Mouse (Mus musculus): ENCODE results near the gene Esam. TPM values are rescaled to one million over a fixed set of nuclear protein-coding genes. Genes with fewer than 3 reads are reported as not detected.
A peak's percentile ranks its signal among the peaks of the same experiment; 100 is the strongest.

The Esam gene
- polyA plus RNA-seq, 1 experiment from 2014 or later: 43.7 TPM

DNA sequence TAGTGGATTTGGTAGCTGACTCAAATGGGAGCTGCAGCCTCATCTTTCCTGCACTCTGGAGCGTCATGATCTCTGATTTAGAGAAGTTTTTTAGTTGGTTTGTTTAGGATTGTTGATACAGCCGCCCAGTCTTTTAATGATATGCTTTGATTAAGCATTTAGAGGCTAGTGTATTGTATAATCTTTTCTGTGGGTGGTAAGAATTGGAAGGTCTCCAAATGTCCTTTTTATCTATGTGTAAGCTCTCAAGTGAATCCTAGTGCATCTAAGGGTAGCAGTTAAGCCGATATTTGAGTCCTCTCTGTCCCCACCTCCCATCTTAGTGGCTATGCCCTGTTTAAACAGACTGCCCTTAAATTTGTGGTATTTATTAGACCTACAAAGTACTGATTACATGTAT is 13.4 kb upstream of the Esam start:
- 80% methylated on average over 3 of the region's 3 CpGs for WGBS
- no peak for DNase-seq (ENCODE audit: low spot score)
- Histone ChIP-seq H3K27ac (no peak overlapping the region), H3K4me1 (peaks cover 15% of the 10 kb centered on the region; the same call in 1 of the 2 replicates), H3K36me3 (peaks cover 5% of the 10 kb centered on the region; the same call in 1 of the 2 replicates), H3K4me3 (no peak overlapping the region), H3K27me3 (ENCODE audit: insufficient read depth, poor library complexity, severe bottlenecking) (no peaks in the 10 kb centered on the region), H3K9me3 (no peaks in the 10 kb centered on the region)

DNA sequence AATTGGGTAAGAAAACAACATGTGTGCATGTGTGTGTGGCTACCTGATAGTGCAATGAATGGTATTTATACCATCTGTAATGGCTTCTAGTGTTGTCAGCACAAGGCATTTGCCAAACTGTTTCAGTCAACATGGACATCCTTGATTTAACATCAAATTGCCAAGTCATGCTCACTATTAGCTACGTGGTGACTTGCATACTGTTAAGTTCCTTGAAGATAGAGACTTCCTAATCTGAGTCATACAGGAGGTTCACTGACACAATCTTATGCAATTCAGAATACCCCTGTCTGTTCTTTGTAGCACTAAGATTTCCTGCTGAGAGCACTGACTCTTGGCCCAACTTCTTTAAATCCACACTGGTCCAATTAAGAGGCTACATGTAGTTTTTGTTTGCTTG is 10.4 kb upstream of the Esam start:
- 56% methylated on average over 1 of the region's 1 CpGs for WGBS
- Histone ChIP-seq H3K36me3 (peaks cover 29% of the 10 kb centered on the region), H3K27ac (no peak overlapping the region), H3K4me1 (peaks cover 15% of the 10 kb centered on the region; the same call in 1 of the 2 replicates), H3K27me3 (ENCODE audit: insufficient read depth, poor library complexity, severe bottlenecking) (no peaks in the 10 kb centered on the region), H3K9me3 (no peaks in the 10 kb centered on the region), H3K4me3 (no peak overlapping the region)
- DNase-seq (ENCODE audit: low spot score): no peak

DNA sequence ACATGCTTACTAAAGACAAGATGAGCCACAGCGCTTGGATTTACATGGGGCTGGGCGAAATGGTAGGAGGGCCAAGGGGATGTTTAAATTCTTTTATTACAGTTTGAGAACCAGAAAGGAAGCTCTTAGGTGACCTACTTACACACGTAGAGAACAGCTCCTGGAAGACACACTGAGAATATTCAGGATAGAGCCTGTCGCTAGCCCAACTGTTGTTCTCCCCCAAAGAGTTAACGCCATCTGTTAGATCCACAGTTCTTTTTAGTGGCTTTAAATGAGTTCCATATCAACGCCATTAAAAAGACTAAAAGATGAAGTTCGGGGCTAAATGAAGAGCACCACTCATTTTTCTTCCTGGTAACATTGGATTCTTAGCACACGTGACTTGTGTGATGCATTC is 8.9 kb upstream of the Esam start:
- no peaks in the 10 kb centered on the region for H3K27me3 ChIP-seq (ENCODE audit: insufficient read depth, poor library complexity, severe bottlenecking)
- no peaks in the 10 kb centered on the region for H3K9me3 ChIP-seq
- peaks cover 15% of the 10 kb centered on the region; the same call in 1 of the 2 replicates for H3K4me1 ChIP-seq
- no peak overlapping the region for H3K27ac ChIP-seq
- no peak overlapping the region for H3K4me3 ChIP-seq
- WGBS: 89% methylated on average over 8 of the region's 8 CpGs
- DNase-seq (ENCODE audit: low spot score): no peak
- H3K36me3 ChIP-seq: peaks cover 40% of the 10 kb centered on the region

DNA sequence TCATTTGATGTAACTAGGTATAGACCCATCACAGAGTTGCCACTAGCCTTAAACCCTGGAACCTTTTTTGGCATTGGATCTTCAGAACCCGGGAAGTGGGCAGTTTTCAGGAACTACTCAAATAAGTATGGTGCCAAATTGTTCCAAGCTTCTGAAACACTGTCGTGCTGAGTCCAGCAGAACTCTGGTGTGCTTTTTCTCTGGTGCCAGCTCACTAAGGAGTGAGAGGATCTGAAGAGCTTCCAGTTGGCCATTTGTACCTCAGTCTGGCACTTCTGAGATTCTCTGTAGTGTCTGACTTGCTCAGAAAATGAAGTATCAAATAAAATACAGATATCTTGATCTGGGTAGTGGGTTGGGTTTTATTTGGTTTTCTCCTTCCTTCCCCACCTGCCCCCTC is 7.9 kb upstream of the Esam start:
- Histone ChIP-seq H3K4me3 (no peak overlapping the region), H3K36me3 (peaks cover 43% of the 10 kb centered on the region), H3K27me3 (ENCODE audit: insufficient read depth, poor library complexity, severe bottlenecking) (no peaks in the 10 kb centered on the region), H3K9me3 (no peaks in the 10 kb centered on the region), H3K27ac (no peak overlapping the region), H3K4me1 (peaks cover 16% of the 10 kb centered on the region; the same call in 1 of the 2 replicates)
- no peak for DNase-seq (ENCODE audit: low spot score)
- WGBS: 92% methylated on average over 2 of the region's 2 CpGs

DNA sequence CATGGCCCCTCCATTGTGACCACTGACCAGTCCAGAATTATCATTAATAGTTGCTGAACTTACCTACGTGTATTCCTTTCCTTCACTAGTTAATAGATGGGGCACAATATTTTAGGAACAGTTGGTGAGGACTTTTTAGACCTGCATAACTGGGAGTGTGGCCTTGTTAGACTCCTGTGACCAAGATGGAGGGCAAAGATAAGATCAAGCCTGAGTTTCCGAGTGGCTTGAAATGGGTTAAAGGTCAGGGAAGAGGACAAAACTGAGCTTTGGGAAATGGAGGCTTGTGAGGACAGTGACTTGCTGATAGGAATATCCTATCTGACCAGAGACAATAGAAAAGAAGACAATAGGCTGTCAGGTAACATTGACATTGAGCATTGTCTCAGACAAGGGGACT is 2.4 kb upstream of the Esam start:
- Histone ChIP-seq H3K27ac (no peak overlapping the region), H3K4me3 (no peak overlapping the region), H3K27me3 (ENCODE audit: insufficient read depth, poor library complexity, severe bottlenecking) (peaks cover 43% of the 10 kb centered on the region), H3K36me3 (peaks cover 32% of the 10 kb centered on the region), H3K4me1 (peaks cover 38% of the 10 kb centered on the region), H3K9me3 (no peaks in the 10 kb centered on the region)
- 70% methylated on average over 2 of the region's 2 CpGs for WGBS
- DNase-seq (ENCODE audit: low spot score): no peak

DNA sequence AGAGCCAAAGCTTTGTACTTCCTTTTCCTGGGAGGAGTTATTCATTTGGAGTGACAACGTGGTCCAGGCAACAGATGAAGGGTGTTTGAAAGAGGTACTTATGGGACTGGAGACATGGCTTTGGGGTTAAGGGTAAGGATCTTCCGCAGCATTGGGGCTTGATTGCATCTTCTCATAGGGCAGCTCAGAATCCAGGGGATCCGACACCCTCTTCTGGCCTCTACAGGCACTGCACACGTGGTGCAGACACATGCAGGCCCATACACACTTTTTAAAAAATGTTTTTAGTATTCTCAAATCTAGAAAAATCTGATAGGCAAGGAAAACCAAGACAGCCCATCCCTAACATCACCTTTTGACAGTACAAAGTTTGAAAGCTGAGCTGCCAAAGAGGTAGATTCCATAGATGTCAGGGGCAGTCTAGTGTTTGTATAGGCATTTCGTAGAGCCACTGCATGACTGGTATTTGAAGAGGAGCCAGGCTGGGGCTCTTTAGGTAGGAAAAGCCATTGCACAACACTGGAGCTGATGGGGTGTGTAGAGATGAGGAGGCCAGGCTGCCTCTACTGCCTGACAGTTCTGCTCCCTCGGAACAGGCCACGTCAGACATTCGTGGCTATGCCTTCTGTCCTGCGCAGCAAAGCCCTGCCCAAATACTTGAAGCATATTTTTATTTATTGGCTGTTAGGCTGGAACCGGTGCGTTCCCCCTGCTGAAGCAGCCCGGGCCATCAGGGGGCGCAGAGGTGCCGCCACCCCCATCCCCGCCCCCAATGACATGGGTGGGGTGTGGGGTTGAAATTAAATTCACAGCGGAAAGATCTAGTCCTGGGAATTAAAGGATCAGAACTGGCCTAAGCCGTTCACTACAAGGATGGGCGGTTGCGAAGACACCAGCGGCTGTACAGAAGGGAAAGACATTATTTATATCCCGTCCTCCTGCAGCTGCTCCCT is 1.2 kb upstream of the Esam start:
- Histone ChIP-seq H3K4me3 (peak overlapping the region; percentile 61), H3K27ac (peak overlapping the region; percentile 82; the same call in 1 of the 2 replicates), H3K27me3 (ENCODE audit: insufficient read depth, poor library complexity, severe bottlenecking) (peaks cover 56% of the 10 kb centered on the region), H3K9me3 (no peaks in the 10 kb centered on the region), H3K36me3 (peaks cover 22% of the 10 kb centered on the region), H3K4me1 (peaks cover 50% of the 10 kb centered on the region)
- DNase-seq (ENCODE audit: low spot score): peak; percentile 71
- WGBS: 23% methylated on average over 21 of the region's 21 CpGs

DNA sequence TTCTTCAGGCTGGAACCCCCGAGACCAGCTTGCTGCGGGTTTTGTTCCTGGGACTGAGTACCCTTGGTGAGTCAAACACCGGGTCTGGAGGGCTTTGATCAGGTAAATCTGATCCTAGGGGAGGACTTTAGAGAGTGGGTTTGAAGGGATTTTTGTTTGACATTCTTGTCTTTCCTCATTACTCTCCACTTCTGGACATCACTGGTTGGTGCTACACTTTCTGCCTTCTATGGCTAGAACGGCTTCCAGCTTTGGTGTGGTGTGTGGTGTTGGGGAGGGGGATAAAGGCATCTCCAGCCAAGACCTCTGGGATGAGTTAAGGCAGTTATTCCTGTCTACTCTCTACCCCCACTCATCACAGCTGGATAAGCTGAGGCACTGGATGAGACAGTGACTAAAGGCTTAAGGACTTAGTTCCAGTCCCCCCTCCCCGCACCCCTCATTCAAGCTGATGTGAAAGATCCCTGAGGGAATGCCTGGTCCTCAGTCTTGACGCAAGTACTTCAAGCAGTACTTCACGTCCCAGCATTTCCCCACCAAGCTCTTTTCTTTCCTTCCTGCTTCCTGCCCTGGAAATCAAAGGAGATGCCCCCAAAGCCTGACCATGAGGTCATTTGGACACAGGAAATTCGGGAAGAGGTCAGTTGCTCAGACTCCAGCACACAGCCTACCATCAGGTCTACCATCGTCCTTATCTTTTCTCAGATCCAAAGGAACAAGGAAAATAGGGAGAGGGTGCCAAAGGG is 520 bp downstream of the Esam start:
- H3K4me1 ChIP-seq: peaks cover 50% of the 10 kb centered on the region
- H3K27me3 ChIP-seq (ENCODE audit: insufficient read depth, poor library complexity, severe bottlenecking): peaks cover 71% of the 10 kb centered on the region
- WGBS: 19% methylated on average over 9 of the region's 9 CpGs
- H3K4me3 ChIP-seq: peak overlapping the region; percentile 61
- H3K27ac ChIP-seq: peak overlapping the region; percentile 82
- H3K36me3 ChIP-seq: peaks cover 6% of the 10 kb centered on the region; the same call in 1 of the 2 replicates
- no peaks in the 10 kb centered on the region for H3K9me3 ChIP-seq
- DNase-seq (ENCODE audit: low spot score): peak; percentile 69

DNA sequence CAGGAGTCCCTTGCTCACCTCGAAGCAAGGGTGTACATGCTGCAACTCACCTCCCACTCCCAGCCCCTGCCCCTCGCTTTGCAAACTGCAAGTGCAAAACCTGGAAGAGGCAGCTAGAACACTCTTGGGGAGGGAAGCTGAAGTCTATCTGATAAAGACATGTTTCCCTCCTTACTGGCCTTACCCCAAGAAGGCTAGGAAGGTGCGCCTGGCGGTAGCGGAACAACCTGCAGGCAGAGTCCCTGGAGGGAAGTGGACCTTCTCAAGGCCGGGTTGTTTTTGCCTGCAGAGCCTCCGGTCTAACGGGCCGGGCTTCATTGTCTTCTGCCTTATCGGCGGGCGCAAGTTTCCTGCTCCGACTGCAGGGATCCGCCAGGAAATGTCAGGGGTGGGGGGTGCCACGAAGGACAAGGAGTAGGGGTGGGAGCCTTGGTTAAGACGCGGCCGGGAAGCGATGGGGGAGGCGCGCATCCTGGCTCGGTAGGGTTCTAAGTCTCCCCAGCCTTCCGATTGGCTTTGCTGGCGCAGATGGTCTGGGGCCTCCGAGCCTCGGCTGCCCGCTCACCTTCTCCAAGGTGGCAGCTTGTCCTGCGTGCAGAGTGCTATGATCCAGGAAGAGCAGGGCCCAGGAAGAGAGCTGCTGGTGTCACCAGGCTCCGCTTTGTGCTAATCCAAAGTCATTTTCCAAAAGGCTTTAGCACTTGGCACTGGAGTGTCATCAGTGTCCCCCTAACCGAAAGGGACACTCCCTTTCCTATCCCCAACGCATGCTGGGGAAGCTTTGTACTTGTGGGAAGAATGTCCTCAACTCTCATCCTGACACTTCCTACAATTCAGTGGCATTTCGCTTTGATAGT is 2.4 kb downstream of the Esam start:
- under 1% methylated on average over 32 of the region's 32 CpGs for WGBS
- Histone ChIP-seq H3K36me3 (peaks cover 5% of the 10 kb centered on the region; the same call in 1 of the 2 replicates), H3K27ac (peak overlapping the region; percentile 82), H3K9me3 (no peaks in the 10 kb centered on the region), H3K4me3 (peak overlapping the region; percentile 61), H3K27me3 (ENCODE audit: insufficient read depth, poor library complexity, severe bottlenecking) (peaks cover 71% of the 10 kb centered on the region), H3K4me1 (peaks cover 46% of the 10 kb centered on the region)
- peak; percentile 86 for DNase-seq (ENCODE audit: low spot score)

DNA sequence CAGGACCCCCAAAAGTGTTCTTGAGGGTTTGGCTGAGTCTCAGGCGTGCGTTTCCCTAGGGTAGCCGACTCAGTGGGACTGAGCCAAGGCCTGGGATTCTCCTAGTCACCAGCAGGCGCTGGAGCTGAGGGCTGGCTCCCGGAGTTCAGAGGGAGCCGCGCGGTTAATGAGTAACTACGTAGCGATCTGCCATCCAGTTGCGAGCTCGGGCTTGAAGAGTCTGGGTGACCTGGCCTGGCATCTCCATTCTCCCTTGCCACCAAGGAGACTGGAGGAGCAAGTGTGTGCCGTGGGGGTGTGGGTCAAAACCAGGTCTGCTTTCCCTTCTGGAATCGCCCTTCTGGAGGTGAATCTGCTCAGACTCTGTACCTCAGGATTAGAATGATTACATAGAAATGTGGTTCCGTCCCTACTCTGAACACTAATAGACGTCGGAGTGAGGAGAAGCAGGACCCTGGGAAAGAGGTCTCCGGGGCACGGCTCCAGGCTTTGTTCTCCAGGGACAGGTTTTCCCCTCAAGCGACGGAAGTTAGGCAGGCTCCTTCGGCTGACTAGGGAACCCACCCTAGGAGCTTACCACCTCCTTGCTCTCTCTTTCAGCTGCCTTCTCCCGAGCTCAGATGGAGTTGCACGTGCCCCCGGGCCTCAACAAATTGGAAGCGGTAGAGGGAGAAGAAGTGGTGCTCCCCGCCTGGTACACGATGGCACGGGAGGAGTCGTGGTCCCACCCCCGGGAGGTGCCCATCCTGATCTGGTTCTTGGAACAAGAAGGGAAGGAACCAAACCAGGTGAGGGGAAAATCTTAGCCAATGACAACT is 3.2 kb downstream of the Esam start:
- DNase-seq (ENCODE audit: low spot score): peak; percentile 85
- Histone ChIP-seq H3K9me3 (no peaks in the 10 kb centered on the region), H3K36me3 (peaks cover 5% of the 10 kb centered on the region; the same call in 1 of the 2 replicates), H3K4me3 (peak overlapping the region; percentile 61), H3K27ac (peak overlapping the region; percentile 82), H3K4me1 (peaks cover 46% of the 10 kb centered on the region), H3K27me3 (ENCODE audit: insufficient read depth, poor library complexity, severe bottlenecking) (peaks cover 71% of the 10 kb centered on the region)
- 2% methylated on average over 31 of the region's 31 CpGs for WGBS

DNA sequence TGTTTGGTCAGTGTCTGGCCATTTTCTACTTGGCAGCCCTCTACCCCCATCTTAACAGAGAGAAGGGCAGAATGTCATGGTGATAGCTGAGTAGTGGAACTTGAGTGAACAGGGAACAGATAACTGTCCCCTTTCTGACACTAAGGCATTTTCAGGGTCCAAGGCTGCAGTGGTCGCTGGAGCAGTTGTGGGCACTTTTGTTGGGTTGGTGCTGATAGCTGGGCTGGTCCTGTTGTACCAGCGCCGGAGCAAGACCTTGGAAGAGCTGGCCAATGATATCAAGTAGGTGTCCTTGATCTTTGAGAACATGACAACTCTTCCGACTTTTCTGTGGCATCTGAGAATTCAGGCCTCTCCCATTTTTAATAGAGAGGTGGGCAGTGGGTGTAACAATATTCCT is 9.0 kb downstream of the Esam start:
- peaks cover 24% of the 10 kb centered on the region for H3K4me1 ChIP-seq
- H3K36me3 ChIP-seq: peaks cover 4% of the 10 kb centered on the region; the same call in 1 of the 2 replicates
- no peaks in the 10 kb centered on the region for H3K9me3 ChIP-seq
- H3K27me3 ChIP-seq (ENCODE audit: insufficient read depth, poor library complexity, severe bottlenecking): peaks cover 37% of the 10 kb centered on the region
- DNase-seq (ENCODE audit: low spot score): no peak
- no peak overlapping the region for H3K4me3 ChIP-seq
- H3K27ac ChIP-seq: no peak overlapping the region
- WGBS: 66% methylated on average over 4 of the region's 4 CpGs

DNA sequence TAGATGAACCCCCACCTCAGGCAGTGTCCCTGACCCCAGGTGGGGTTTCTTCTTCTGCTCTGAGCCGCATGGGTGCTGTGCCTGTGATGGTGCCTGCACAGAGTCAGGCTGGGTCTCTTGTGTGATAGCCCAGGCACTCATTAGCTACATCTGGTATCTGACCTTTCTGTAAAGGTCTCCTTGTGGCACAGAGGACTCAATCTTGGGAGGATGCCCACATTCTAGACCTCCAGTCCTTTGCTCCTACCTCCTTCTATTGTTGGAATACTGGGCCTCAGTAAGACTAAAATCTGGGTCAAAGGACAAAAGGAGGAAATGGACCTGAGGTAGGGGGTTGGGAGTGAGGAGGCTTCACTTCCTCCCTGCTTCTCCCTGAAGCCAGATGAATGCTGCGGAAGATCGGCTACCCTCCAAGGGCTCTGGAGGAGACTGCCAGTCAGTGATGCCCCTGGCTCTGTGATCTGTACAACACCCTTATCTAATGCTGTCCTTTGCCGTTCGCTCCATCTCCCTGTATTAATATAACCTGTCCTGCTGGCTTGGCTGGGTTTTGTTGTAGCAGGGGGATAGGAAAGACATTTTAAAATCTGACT is 9.9 kb downstream of the Esam start:
- no peaks in the 10 kb centered on the region for H3K9me3 ChIP-seq
- no peak for DNase-seq (ENCODE audit: low spot score)
- H3K27ac ChIP-seq: 0 out of 2 replicates have a peak overlapping the region, but pooled peaks have one; percentile 43
- peaks cover 24% of the 10 kb centered on the region for H3K4me1 ChIP-seq
- peaks cover 38% of the 10 kb centered on the region for H3K27me3 ChIP-seq (ENCODE audit: insufficient read depth, poor library complexity, severe bottlenecking)
- peaks cover 4% of the 10 kb centered on the region; the same call in 1 of the 2 replicates for H3K36me3 ChIP-seq
- H3K4me3 ChIP-seq: no peak overlapping the region
- WGBS: 48% methylated on average over 5 of the region's 5 CpGs
